Comparison of ENCODE assay signal across 19 mouse cellular contexts in genomic region chr2:180339886-180340285, GRCm38 (mm10). TPM values are rescaled to one million over a fixed set of nuclear protein-coding genes. Genes with fewer than 3 reads are reported as not detected.
"Had no signal": no experiment of that assay in that cellular context is flagged by ENCODE, and none has a peak within 500 bp of the region (broad histone marks: within the 10 kb centered on the region; RNA-seq: fewer than 3 reads in every experiment).

No protein-coding gene starts in this region.

- ATAC-seq: midbrain, embryonic 16.5 days had no signal

- H3K9me3 ChIP-seq: limb, embryonic 13.5 days; liver, embryonic 13.5 days; midbrain, embryonic 12.5 days; neural tube, embryonic 13.5 days had no signal

- H3K36me3 ChIP-seq: limb, embryonic 13.5 days; liver, embryonic 13.5 days; midbrain, embryonic 12.5 days; neural tube, embryonic 13.5 days had no signal

- DNase-seq: kidney, adult 9 months; kidney, postnatal 14 days; left cerebral cortex, postnatal 4 days; liver, embryonic 13.5 days; lung, postnatal 4 days; retina, postnatal 1 day; right cerebral cortex, postnatal 4 days; spleen, adult 18-20 months; thymus, adult 18-20 months; thymus, postnatal 14 days had no signal

- H3K9ac ChIP-seq: limb, embryonic 13.5 days; liver, embryonic 13.5 days; midbrain, embryonic 12.5 days; neural tube, embryonic 13.5 days had no signal

- H3K4me3 ChIP-seq: limb, embryonic 13.5 days; liver, embryonic 13.5 days; midbrain, embryonic 12.5 days; neural tube, embryonic 13.5 days had no signal

- H3K27ac ChIP-seq: limb, embryonic 13.5 days; midbrain, embryonic 12.5 days; neural tube, embryonic 13.5 days had no signal

- H3K4me2 ChIP-seq: limb, embryonic 13.5 days; liver, embryonic 13.5 days; midbrain, embryonic 12.5 days; neural tube, embryonic 13.5 days had no signal

RNA-seq across cellular contexts. Expression of gene Gata5, which starts 5.4 kb away (rescaled TPM):
- total RNA-seq: layer of hippocampus, adult 8-10 months; layer of hippocampus, postnatal 14 days; left cerebral cortex, adult 18-20 months; left cerebral cortex, postnatal 10 days; left cerebral cortex, postnatal 4 days; megakaryocyte-erythroid progenitor cell, adult 5-6 weeks had no signal
- polyA plus RNA-seq: midbrain, embryonic 12.5 days; midbrain, embryonic 16.5 days had no signal

RNA-seq across cellular contexts. Expression of gene Rbbp8nl, which starts 50.2 kb away (rescaled TPM):
- total RNA-seq: layer of hippocampus, adult 8-10 months; layer of hippocampus, postnatal 14 days; left cerebral cortex, adult 18-20 months; left cerebral cortex, postnatal 10 days; left cerebral cortex, postnatal 4 days; megakaryocyte-erythroid progenitor cell, adult 5-6 weeks had no signal
- polyA plus RNA-seq: liver, embryonic 13.5 days; midbrain, embryonic 16.5 days; neural tube, embryonic 13.5 days had no signal
